Mouse (Mus musculus) thymus, adult 2 months (tissue): ENCODE measurements at regions not wholly inside any gene's neighbourhood (a gene's known extent, or its start where the extent isn't known, plus 50 kb on each side); places are given as distances from the start of the nearest gene placed in this dataset.

ENCODE experiments used
- CTCF ChIP-seq: fragments of 200-500 bp; IDR thresholded peaks from 2 replicates; pipeline ENCODE4 v1.5.1; 2012; ENCODE audit warnings: mild to moderate bottlenecking, control low read depth, low read length, moderate library complexity, borderline replicate concordance; ENCODE audit not compliant: control insufficient read depth, poor library complexity, insufficient read depth; ENCODE audit errors: extremely low read depth
- POLR2A ChIP-seq: fragments of 200-500 bp; IDR thresholded peaks from 2 replicates; pipeline ENCODE4 v1.6.1; 2012; ENCODE audit warnings: mild to moderate bottlenecking, low read length, control low read depth, moderate library complexity; ENCODE audit not compliant: control insufficient read depth, poor library complexity, insufficient read depth; ENCODE audit errors: extremely low read depth

- TF ChIP-seq CTCF (no peak), POLR2A (no peak)
These were observed 239.6 kb downstream of the Cxcl12 start for GRCm38 (mm10) chr6:117407953-117408352.
